Mouse (Mus musculus): ENCODE measurements at regions not wholly inside any gene's neighbourhood (a gene's known extent, or its start where the extent isn't known, plus 50 kb on each side); places are given as distances from the start of the nearest gene placed in this dataset.

- POLR2A ChIA-PET = no interaction called here
- CTCF ChIA-PET = no interaction called here
Observed at GRCm38 (mm10) chr9:47909051-47909450, 252.8 kb upstream of the Nxpe4 start.

DNA sequence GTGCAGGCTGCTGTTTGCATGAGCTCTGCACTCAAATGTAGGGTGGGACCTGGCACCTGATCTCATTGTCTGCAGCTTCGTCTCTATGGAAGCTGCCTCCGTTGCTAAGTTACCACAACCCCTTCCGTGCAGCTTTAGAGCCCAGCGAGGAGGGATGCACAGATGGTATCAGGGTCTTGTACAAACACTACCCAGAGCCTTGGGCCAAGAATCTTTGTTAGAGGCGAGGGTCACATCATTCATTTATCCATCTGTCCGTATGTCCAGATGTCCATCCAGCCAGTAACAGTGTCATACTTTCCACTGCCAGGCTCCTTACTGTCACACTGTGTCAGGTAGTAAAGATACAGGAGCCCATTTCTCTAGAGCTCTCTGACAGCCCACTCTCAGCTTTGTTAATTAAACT is 251.3 kb upstream of the Nxpe4 start:
- ChIA-PET POLR2A (interaction anchor here in 2 of 4 experiments (0.6 kb wide), 2 partner anchors 578 to 649 kb away, joined by 3 to 4 read pairs; no protein-coding TSS in a partner anchor), CTCF (interaction anchor here in 1 of 4 experiments (0.6 kb wide), 1 partner anchor 1042 kb away, joined by 3 read pairs; no protein-coding TSS in a partner anchor)

- ChIA-PET CTCF (interaction anchor here in 1 of 4 experiments (0.6 kb wide), 1 partner anchor 72 kb away, joined by 7 read pairs; no protein-coding TSS in a partner anchor), POLR2A (interaction anchor here in 1 of 4 experiments (0.5 to 1.2 kb wide), 2 partner anchors 399 to 1220 kb away, joined by 3 to 4 read pairs; no protein-coding TSS in a partner anchor)
Observed at GRCm38 (mm10) chr9:47912823-47913222, 249.0 kb upstream of the Nxpe4 start.

DNA sequence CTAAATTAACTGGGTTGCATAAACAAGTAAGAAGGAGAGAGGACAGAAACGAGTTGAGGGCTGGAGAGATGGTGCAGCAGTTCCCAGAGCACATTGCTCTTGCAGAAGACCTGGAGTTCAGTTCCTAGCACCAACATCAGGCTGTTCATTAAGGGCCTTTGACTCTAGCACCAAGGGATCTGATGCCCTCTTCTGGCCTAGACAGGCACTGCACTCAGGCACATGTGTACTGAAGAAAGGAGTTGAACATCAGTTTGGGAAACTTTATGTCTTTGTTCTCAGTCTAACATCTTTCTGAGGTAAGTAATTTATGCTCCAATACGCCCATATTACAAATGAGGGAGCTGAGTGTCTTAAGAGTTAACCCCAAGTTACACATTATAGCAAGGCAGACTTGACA is 226.5 kb upstream of the Nxpe4 start:
- ChIA-PET POLR2A (interaction anchor here in 1 of 4 experiments (0.6 kb wide), 1 partner anchor 230 kb away, joined by 3 read pairs; no protein-coding TSS in a partner anchor), CTCF (interaction anchor here in 3 of 4 experiments (0.6 to 0.8 kb wide), 8 partner anchors 43 to 994 kb away, joined by 3 to 17 read pairs (median 3); no protein-coding TSS in a partner anchor)

DNA sequence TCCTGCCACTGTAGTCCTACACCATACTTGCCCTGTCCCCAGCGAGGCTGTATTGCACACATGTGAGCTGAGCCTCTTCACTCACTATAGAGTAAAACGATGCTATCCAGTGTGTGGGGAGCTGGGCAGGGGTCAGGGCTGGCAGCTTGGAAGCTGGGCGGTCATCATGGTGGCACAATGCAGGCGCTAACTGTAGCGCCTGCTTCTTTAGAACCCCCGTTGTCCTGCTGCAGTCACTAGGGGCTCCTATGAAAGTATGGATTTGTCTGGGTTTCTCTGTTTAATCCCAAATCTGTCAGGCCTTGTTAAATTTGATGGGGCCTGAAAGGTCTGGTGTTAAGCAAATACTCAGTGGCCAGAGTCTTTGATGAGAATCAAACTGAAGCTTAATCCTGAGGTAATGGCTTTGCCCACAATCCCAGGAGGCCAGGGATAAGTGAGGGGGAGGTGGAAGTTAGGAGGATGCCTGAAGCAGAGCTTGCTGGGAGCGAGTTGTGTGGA is 225.8 kb upstream of the Nxpe4 start:
- ChIA-PET POLR2A (no interaction called here), CTCF (interaction anchor here (0.5 to 0.8 kb wide), 5 partner anchors 46 to 874 kb away, joined by 3 to 17 read pairs (median 3); no protein-coding TSS in a partner anchor)

DNA sequence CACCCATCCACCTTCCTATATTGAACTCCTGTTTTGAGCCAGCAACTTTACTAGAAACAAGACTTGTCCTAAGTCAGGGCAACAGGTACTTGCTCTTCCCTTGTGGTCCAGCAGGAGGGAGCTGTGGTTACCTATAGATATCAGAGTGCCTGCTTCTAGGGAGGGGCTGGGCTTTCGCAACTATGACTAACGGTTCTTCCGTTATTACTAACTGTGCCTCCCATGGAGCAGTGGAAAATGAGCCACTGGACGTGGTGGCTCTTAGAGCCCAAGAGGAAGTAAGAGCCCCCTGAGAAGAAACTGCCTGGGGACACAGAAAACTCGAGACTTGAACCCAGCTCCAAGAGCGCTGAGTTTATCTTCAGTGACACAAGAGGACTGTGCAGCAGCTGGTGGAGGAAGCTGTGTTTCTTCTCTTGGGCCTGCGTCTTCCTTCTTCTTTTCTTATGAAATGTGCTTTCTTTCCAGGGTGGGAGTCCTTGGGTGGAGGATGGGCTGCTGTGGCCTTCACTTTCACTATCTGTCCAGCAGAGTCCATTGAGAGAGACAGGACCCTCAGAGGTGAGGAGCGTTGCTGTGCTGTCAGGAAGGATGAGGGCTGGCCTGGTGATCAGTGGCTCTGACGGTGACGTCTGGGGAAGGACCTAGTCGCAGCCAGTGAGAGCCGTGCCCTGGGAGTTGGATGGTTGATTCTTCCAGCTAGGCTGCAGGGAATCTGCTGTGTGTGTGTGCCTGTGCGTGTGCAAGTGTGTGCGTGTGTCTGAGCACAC is 222.7 kb upstream of the Nxpe4 start:
- POLR2A ChIA-PET = interaction anchor here in 1 of 4 experiments (1.0 kb wide), 1 partner anchor 12 kb away, joined by 3 read pairs; no protein-coding TSS in a partner anchor
- CTCF ChIA-PET = no interaction called here

DNA sequence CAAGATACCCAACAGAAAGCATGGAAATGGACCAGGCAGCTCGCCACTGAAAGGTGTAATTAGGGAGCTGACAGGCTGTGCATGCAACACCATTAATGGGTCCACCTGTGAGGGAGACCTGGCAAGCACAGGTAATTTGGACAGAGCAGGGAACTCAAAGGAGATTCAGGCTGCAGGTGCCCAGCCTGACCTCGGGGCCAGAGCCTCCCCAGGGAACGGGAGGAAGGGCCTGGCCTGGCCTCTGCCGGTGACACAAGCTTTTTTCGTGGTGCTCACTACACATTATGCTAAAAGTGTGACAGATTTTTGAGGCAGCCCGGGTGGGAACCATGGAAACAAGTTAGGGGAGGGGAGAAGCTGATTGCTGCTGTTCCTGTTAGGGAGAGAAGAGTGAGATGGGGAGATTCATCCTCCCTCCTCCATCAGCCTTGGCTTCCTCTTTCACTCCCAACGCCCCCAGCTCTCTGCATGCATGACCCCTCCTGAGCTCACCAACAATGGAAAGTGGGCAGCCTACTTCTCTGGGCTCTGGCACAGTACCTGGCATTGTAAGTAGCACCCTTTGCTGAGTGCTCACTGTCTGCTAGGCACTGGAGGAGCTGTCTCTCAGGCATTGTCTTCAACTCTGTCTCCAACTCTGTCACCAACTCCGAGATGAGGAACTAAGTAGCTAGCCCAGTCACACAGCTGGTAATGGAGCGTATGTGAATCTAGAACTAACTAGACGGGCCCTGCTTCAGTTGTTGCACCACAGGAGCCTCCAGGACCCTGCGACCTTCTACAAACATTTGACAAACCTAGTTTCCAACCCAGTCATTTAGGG is 218.9 kb upstream of the Nxpe4 start:
- ChIA-PET CTCF (no interaction called here), POLR2A (interaction anchor here in 1 of 4 experiments (0.6 kb wide), 1 partner anchor 1789 kb away, joined by 3 read pairs; no protein-coding TSS in a partner anchor)

GRCm38 (mm10) chr9:47946226-47946625 is 215.6 kb upstream of the Nxpe4 start:
- CTCF ChIA-PET = no interaction called here

GRCm38 (mm10) chr9:47957881-47958280 is 203.9 kb upstream of the Nxpe4 start:
- CTCF ChIA-PET = no interaction called here
- POLR2A ChIA-PET = interaction anchor here in 1 of 4 experiments (0.6 kb wide), 1 partner anchor 239 kb away, joined by 3 read pairs; no protein-coding TSS in a partner anchor

More at GRCm38 (mm10) chr9:47946226-47946625, 215.6 kb upstream of the Nxpe4 start:
- POLR2A ChIA-PET = no interaction called here

GRCm38 (mm10) chr9:47958861-47959260 is 203.0 kb upstream of the Nxpe4 start:
- POLR2A ChIA-PET = no interaction called here
- CTCF ChIA-PET = no interaction called here

DNA sequence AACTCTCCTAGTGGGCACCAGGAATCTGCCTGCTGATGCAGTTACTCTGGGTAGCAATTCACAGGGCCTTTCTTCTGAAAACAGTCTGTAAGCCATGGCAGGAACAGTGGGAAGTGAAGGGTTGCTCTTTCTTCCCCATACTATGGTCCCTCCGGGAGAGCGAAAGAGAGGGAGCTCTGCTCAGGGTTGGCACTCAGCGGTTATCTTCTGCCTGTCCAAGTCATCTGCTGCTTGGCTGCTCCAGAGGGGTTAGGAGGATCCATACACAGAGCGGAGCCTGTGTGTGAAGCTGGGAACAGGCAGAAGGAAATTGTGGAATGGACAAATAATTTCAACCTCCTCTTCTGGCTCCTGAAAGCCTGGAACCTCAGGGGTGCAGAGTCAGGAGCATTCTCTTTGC is 200.6 kb upstream of the Nxpe4 start:
- ChIA-PET POLR2A (no interaction called here), CTCF (no interaction called here)

DNA sequence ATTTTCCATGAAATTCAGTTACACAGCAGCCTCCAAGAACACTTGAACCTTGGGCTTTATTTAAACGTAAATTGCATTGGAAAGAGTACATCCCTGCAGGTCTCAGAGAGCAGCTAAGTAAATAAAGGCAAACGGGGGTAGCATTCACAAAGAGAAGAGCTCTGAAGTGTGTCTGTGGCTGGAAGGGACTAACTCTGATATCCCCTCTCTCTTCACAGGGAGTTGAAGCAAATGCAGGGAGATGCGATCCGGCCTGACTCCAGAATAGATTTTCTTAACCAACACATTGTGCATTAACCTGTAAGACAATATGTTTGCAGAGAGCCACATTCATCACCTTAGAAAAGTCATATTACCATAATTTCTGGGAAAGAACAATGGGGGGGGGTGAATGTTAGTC is 199.7 kb upstream of the Nxpe4 start:
- ChIA-PET CTCF (no interaction called here), POLR2A (interaction anchor here in 1 of 4 experiments (0.7 kb wide), 1 partner anchor 217 kb away, joined by 4 read pairs; no protein-coding TSS in a partner anchor)

GRCm38 (mm10) chr9:47962589-47962988 is 199.2 kb upstream of the Nxpe4 start:
- ChIA-PET CTCF (no interaction called here), POLR2A (interaction anchor here in 1 of 4 experiments (0.7 kb wide), 1 partner anchor 217 kb away, joined by 4 read pairs; no protein-coding TSS in a partner anchor)

GRCm38 (mm10) chr9:47973130-47973529 is 188.7 kb upstream of the Nxpe4 start:
- CTCF ChIA-PET = interaction anchor here in 1 of 4 experiments (0.7 kb wide), 1 partner anchor 13 kb away, joined by 8 read pairs; no protein-coding TSS in a partner anchor
- POLR2A ChIA-PET = interaction anchor here in 1 of 4 experiments (2.5 kb wide), 1 partner anchor 10 kb away, joined by 5 read pairs; no protein-coding TSS in a partner anchor

DNA sequence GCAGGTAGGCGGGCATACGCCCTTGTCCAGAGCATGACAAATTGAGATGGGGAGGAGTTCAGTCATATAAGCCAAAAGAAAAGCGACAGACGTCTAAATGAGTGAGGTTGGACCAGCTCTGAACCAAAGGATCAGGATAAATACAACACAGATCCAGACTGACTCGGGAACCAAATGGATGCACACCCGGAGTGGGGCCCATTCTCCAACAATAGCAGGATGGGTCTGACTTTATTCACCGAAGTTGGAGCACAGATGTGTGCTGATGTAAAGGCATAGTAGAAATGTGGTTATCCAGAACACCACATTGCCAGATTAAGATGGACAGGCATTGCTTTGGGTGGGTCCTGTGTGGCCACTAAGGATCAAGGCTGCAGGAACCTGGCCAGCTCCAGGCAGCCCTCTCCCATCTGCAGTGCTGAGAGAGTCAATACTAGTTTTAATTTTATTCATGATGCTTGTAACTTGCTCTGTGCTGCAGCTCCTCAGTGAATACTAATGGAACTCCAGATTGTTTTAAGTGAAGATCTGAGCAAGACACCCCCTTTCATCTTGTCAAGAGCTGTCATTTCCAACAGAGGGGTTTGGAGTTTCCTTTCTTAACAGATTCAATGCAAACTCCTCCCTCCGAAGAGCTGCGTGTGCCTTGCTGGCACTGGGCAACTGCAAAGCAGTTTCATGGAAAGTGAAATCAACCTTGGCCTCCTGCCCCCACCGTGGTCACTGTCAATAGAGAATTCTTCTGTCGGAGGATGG is 176.3 kb upstream of the Nxpe4 start:
- POLR2A ChIA-PET = interaction anchor here in 1 of 4 experiments (1.2 kb wide), 1 partner anchor 45 kb away, joined by 3 read pairs; no protein-coding TSS in a partner anchor
- CTCF ChIA-PET = interaction anchor here in 1 of 4 experiments (0.6 kb wide), 1 partner anchor 12 kb away, joined by 8 read pairs; no protein-coding TSS in a partner anchor

- CTCF ChIA-PET = no interaction called here
- POLR2A ChIA-PET = interaction anchor here in 1 of 4 experiments (0.7 kb wide), 1 partner anchor 264 kb away, joined by 5 read pairs; no protein-coding TSS in a partner anchor
Observed at GRCm38 (mm10) chr9:47987266-47987665, 174.6 kb upstream of the Nxpe4 start.

GRCm38 (mm10) chr9:47994671-47995070 is 167.2 kb upstream of the Nxpe4 start:
- ChIA-PET POLR2A (no interaction called here), CTCF (no interaction called here)

GRCm38 (mm10) chr9:47999632-48000031 is 162.2 kb upstream of the Nxpe4 start:
- CTCF ChIA-PET = no interaction called here
- POLR2A ChIA-PET = no interaction called here

GRCm38 (mm10) chr9:48029021-48029420 is 132.8 kb upstream of the Nxpe4 start:
- ChIA-PET POLR2A (no interaction called here), CTCF (no interaction called here)

Data from embryonic stem cell, embryonic (primary cell).